In the genomic region with DNA sequence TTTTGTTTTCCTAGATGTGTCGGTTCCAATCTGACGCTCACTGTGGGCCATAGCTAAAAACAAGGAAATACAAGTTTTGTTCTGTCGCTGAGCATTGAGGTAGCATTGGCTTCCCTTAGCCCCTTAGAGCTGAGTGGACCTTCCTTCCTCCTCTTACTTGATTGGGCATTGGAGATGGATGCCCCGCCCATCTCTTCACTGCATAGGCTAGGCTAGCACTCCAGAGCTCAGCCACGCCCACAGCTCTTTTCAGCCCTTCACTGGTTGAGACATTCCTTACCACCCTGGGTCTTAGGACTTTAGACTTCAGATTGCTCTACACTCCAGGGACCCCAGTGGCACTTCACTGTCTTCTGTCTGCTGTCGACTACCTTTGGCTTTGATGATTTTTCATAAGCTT, we compare ENCODE assay signal across 8 mouse cellular contexts.
DNase-seq lines count a peak whose midpoint lies in the region; ATAC-seq and TF ChIP-seq lines count a peak whose summit lies in the region.

No protein-coding gene starts in this region.

- H3K4me1 ChIP-seq in limb, embryonic 11.5 days (ENCODE audit: control insufficient read depth, insufficient read depth, low read length): peaks cover 23% of the 10 kb centered on the region
- H3K4me1 ChIP-seq in midbrain, embryonic 12.5 days: peaks cover 53% of the 10 kb centered on the region
- H3K4me1 ChIP-seq in thymus, adult 2 months (replicated peaks; ENCODE audit: control insufficient read depth, insufficient read depth, low read length): peaks cover 21% of the 10 kb centered on the region
- H3K4me1 ChIP-seq in cerebellum, adult 2 months (ENCODE audit: control insufficient read depth, insufficient read depth, low read length): no peaks in the 10 kb centered on the region; the same call in 1 of the 2 replicates

- peak; percentile 34 to 37 for DNase-seq in heart, postnatal 10 days
- DNase-seq in limb, embryonic 11.5 days (ENCODE audit: low spot score): peak; percentile 60
- DNase-seq in thymus, adult 2 months: peak; percentile 49
- DNase-seq in cerebellum, postnatal 4 days (ENCODE audit: low spot score in 2 of 2): no peak
- no peak for DNase-seq in cerebellum, adult 2 months

- whole genome bisulfite sequencing in limb, embryonic 11.5 days: 18% methylated on average over 6 of the region's 6 CpGs
- WGBS in midbrain, embryonic 12.5 days: 10% methylated on average over 6 of the region's 6 CpGs
- 55% methylated on average over 6 of the region's 6 CpGs for WGBS in thymus, adult 2 months
- WGBS in cerebellum, adult 2 months: 54% methylated on average over 6 of the region's 6 CpGs

- no peaks in the 10 kb centered on the region for H3K27me3 ChIP-seq in limb, embryonic 11.5 days (ENCODE audit: control insufficient read depth, insufficient read depth, low read length)
- H3K27me3 ChIP-seq in midbrain, embryonic 12.5 days: no peaks in the 10 kb centered on the region
- H3K27me3 ChIP-seq in thymus, adult 2 months (ENCODE audit: control insufficient read depth, insufficient read depth, low read length): no peaks in the 10 kb centered on the region
- no peaks in the 10 kb centered on the region; the same call in 1 of the 2 replicates for H3K27me3 ChIP-seq in cerebellum, adult 2 months (ENCODE audit: control insufficient read depth, insufficient read depth, low read length)

- peak; percentile 67 for ATAC-seq in CD4-positive, CD25-positive, alpha-beta regulatory T cell, adult 4 months
- peak; percentile 79 for ATAC-seq in common myeloid progenitor, adult 5-6 weeks (replicated peaks; ENCODE audit: low read depth, poor library complexity, severe bottlenecking)
- ATAC-seq in limb, embryonic 11.5 days (ENCODE audit: insufficient number of reproducible peaks, low FRiP score, low TSS enrichment, low read depth): peak; percentile 63; the same call in 1 of the 2 replicates
- ATAC-seq in midbrain, embryonic 12.5 days (ENCODE audit: low FRiP score, low read depth): peak; percentile 79

- no peak for TF ChIP-seq CTCF in thymus, adult 2 months (IDR thresholded peaks at IDR 0.05; ENCODE audit: borderline replicate concordance, control insufficient read depth, extremely low read depth, insufficient read depth, low read length, poor library complexity)
- no peak for TF ChIP-seq CTCF in cerebellum, adult 2 months (IDR thresholded peaks at IDR 0.05; ENCODE audit: borderline replicate concordance, insufficient read depth, low read depth, low read length)

- intact Hi-C loops in heart, postnatal 10 days (cut with DNase I): no loop called here

- H3K4me3 ChIP-seq in limb, embryonic 11.5 days (ENCODE audit: low read depth, low read length): 0 out of 2 replicates have a peak overlapping the region, but pooled peaks have one; percentile 0
- H3K4me3 ChIP-seq in midbrain, embryonic 12.5 days: no peak overlapping the region
- H3K4me3 ChIP-seq in thymus, adult 2 months (ENCODE audit: control insufficient read depth, insufficient read depth, low read length): no peak overlapping the region
- H3K4me3 ChIP-seq in cerebellum, adult 2 months (replicated peaks; ENCODE audit: insufficient read depth, low read depth, low read length): no peak overlapping the region

- no peak overlapping the region for H3K9ac ChIP-seq in limb, embryonic 11.5 days (ENCODE audit: low read length)
- no peak overlapping the region for H3K9ac ChIP-seq in midbrain, embryonic 12.5 days (replicated peaks)

- peaks cover 2% of the 10 kb centered on the region; the same call in 1 of the 2 replicates for H3K36me3 ChIP-seq in limb, embryonic 11.5 days (ENCODE audit: control insufficient read depth, insufficient read depth, low read length)
- H3K36me3 ChIP-seq in midbrain, embryonic 12.5 days: peaks cover 2% of the 10 kb centered on the region; the same call in 1 of the 2 replicates
- H3K36me3 ChIP-seq in thymus, adult 2 months (ENCODE audit: control insufficient read depth, insufficient read depth, low read length): no peaks in the 10 kb centered on the region

- H3K9me3 ChIP-seq in limb, embryonic 11.5 days (ENCODE audit: control insufficient read depth, low read length): no peaks in the 10 kb centered on the region
- no peaks in the 10 kb centered on the region for H3K9me3 ChIP-seq in midbrain, embryonic 12.5 days

- H3K4me2 ChIP-seq in limb, embryonic 11.5 days (ENCODE audit: low read depth, severe bottlenecking): peak overlapping the region; percentile 30; the same call in 1 of the 2 replicates
- H3K4me2 ChIP-seq in midbrain, embryonic 12.5 days (replicated peaks): peak overlapping the region; percentile 25

- TF ChIP-seq POLR2A in thymus, adult 2 months (IDR thresholded peaks at IDR 0.05; ENCODE audit: control insufficient read depth, extremely low read depth, insufficient read depth, low read length, poor library complexity): no peak
- TF ChIP-seq POLR2A in cerebellum, adult 2 months (IDR thresholded peaks at IDR 0.05; ENCODE audit: borderline replicate concordance, insufficient read depth, low read length): no peak

- no peak overlapping the region for H3K27ac ChIP-seq in limb, embryonic 11.5 days (replicated peaks; ENCODE audit: low read depth, low read length)
- H3K27ac ChIP-seq in midbrain, embryonic 12.5 days (replicated peaks): no peak overlapping the region
- H3K27ac ChIP-seq in thymus, adult 2 months (ENCODE audit: control insufficient read depth, insufficient read depth, low read length): no peak overlapping the region
- no peak overlapping the region for H3K27ac ChIP-seq in cerebellum, adult 2 months (ENCODE audit: insufficient read depth, low read length)

Comparison
In these comparisons a context has a peak if more than half of its experiments do, and no peak if none do; other contexts are left out.
1. DNase-seq: peak in heart, postnatal 10 days (2 of 2), limb, embryonic 11.5 days (single experiment) and thymus, adult 2 months (single experiment); none in cerebellum, postnatal 4 days (0 of 2) and cerebellum, adult 2 months (0 of 2).
2. Peak in every context shown above with its lines, with median percentiles within 50 percentile points of each other: ATAC-seq.